Mouse (Mus musculus): ENCODE results near the gene Slc6a20a.
A peak's percentile ranks its signal among the peaks of the same experiment; 100 is the strongest.
"Not testable (repeated sequence)": the region's sequence is repeated elsewhere in the genome, so short reads cannot be mapped to it uniquely, and the experiment has no call there.

The Slc6a20a gene

DNA sequence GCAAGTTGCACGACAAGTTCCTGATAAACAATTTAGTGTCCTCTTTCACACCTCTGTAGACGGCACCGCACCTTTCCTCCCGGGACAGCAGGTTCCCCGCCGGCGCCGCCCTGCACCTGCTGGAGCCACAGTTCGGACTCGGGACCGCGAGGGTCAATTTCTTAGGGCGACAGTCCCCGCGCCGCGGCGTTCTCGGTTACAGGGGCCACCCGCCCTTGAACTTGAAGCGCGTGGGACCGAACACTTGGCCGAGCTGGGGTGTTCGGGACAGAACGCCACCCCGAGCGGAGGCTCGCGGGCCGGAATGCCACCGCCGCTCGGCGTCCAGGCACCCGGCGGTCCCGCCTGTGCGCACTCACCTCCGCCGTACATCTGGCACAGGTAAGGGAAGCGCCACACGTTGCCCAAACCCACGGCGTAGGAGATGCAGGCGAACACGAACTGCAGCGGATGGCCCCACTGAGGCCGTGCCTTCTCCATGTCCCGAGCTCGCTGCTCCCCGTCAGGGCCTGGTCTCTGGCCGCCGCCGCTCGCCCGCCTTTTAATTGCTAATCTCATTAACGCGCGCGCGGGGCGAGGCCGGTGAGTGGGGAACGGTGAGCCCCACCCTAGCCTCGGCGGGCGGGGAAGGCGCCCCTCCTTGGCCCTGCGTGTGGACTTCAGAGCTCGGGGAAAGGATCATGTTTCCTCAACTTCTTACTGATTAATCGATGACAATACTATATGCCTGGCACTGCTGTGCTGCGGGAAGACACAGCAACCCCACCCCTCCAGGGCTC is at the start of gene Slc6a20a, which contains the start of gene Ccr9:
Gene Slc6a20a, minus strand, starts transcription at position 559 of the 779 bp plus-strand sequence.
Gene Ccr9, plus strand, starts transcription at position 113 of the 779 bp plus-strand sequence.
- DNase-seq (ENCODE audit: low read depth, low spot score): peak; percentile 48

DNA sequence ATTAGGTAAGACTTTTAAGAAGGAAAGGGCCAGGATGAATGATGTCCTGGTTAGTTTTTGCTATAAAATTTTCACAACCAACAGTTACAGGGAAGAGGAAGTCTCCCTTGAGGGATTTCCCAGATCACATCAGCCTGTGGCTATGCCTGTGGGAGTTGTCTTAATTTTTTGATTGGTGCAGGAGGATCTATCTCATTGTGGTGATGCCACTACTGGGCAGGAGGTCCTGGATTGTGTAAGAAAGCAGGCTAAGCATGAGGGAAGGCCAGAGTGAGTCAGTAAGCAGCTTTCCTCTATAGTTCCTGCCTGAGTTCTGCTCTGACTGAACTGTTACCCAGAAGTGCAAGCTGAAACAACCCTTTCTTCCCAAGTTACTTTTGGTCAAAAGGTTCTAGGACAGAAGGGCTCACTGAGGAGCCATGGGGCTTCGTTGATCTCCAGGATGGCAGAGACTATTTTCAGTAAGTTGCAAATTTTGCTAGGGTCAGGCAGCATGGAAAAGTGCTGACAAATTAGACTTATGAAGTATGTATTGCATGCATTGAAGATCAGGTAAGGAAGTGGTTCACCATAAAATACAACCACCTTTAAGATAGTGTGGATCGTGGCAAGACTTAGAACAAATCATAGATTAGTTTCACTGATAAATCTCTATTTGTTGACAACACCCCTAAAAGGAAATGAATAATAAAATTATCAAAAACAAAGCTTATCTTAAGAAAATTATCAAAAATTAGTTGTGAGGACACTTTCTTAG is 44.2 kb upstream of the Slc6a20a start:
- DNase-seq (ENCODE audit: low read depth, low spot score): no peak

DNA sequence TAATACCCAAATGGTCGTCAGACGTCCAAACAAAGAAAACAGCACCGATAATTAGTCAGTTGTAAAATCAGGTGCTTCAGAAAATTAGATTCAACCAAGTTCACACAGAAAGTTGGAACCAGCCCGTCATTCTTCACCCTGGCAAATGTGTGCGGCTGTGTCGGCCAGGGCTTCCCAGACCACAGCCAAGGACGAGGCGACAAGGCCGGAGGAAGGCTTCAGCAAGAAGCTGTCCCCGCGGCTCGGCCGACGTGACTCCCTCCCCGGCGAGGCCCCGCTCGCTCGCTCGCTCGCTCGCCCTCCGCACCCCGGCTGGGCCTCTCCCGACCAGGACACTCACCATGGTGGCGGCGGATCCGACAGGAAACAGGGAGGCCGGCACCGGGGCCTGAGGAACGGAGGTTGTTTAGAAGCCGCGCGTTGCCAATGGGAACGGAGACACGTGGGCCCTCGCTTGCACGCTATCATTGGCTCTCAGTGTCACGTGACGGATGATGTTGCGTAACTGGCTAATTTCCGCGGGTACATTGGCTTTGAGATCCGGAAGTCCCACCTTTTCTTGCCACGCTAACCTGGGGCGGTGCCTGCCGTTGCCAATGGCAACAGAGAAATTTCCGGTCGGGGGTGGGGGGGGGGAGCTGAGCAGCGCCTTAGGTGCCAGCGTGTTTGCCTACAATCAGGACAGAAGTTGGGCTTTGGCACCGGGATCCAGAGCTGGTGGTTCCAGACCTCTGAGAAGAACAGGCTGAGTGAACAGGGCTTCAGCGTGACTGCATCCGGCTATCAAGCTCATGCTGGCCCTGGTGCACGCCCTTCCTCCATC is 38.7 kb upstream of the Slc6a20a start, which contains the start of gene Lztfl1:
Gene Lztfl1, minus strand, starts transcription at position 512 of the 823 bp plus-strand sequence.
- peak; percentile 99 for DNase-seq (ENCODE audit: low read depth, low spot score)

DNA sequence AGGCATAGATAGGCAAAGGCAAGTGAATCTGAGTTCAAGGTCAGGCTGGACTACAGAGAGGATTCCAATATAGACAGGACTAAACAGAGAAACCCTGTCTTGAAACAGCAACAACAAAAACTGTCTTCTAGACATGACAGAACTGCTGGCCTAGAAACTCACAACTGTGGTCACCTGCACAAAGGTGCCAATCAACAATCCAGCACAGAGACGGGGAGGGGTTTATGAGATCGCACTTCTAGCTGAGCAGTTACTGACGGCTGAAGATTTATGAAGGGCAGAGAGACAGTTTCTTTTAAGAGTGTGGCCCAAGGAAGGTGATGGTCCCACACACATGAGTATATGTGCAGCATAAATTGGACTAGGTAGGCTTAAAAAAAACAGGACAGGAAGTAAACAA is 37.6 kb upstream of the Slc6a20a start:
- DNase-seq (ENCODE audit: low read depth, low spot score): no peak

DNA sequence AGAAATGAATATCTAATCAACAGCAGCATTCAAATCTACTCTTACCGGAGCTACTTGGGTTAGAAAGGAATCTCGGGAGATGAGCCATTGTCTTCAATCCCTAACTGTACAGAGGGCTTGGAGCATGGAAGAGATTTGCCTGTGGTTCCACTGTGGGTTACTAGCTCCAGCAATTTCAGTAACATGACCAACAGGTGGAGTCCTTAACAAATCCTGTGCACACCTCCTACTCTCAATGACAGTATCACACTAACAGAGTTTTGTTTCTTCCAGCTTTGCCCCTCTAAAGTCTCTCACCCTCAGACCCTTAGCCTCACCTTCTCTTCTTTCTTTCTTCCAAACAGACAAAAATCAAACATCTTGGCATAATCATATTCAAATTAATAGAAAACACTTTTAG is 34.4 kb upstream of the Slc6a20a start:
- no peak for DNase-seq (ENCODE audit: low read depth, low spot score)

DNA sequence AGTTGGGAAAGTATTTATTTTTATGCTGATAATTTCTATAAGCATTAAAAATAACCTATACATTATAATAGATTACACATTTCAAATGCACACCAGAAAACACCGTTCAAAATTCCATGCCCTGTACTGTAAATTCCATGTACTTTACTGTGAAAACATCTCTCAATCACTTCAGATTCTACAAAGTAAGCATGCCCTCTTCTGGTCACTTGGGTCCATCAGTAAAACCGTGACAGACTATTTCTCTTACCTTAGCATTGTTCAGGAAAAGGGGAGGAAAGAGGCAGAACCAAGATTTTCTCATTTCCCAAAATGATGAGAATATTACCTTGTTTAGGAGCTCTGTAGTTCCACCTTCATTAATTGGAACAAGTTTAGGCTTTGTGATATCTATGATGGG is 30.5 kb upstream of the Slc6a20a start:
- DNase-seq (ENCODE audit: low read depth, low spot score): no peak

DNA sequence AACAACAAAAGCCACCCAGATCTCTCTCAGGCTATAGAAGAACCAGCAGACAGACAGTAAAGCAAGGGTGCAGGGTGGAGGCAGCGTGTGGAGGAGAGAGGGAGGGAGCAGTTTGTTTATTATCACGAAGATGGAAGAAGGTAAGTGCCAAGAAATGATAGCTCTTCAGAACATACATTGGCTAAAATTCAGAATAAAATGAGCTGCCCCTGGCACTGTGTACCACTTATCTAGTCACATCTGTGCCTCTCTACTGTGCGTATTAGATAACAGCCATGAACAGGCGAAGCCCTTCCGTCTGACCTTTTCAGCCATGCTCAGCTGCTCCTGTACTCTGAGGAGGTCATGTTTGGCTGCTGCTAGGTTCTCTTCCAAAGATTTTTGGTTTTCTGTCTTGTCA is 23.1 kb upstream of the Slc6a20a start:
- DNase-seq (ENCODE audit: low read depth, low spot score): no peak

DNA sequence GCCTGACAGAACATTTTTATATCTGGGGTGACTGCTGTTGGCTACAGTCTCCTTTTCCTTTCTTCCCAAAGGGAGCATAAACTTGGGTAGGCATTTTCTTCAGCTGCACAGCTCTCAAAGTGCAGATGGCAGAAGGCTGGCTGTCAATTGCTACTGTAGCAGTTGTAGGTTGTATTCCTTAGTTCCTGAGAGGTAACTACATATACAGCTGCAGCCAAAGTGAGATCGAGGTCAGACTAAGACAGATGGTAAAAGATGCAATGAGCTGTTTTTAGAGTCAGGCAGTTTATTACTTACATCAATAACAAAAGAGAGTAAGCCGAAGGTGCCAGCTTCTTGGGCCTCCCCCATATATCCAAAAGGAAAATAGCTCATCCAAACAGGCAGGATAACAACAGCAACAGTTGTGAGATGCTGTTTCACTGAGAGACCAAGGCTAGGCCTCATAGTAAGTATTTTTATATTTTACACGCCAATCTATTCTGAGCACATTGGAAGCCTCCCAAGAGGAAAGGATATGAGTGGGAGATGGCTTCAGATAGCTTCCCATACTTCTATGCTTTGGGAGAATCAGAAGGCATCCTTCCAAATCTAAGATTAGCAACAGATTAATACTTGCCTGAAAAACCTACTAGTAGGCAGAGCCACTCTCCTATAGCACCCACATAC is 17.1 kb upstream of the Slc6a20a start:
- DNase-seq (ENCODE audit: low read depth, low spot score): no peak

DNA sequence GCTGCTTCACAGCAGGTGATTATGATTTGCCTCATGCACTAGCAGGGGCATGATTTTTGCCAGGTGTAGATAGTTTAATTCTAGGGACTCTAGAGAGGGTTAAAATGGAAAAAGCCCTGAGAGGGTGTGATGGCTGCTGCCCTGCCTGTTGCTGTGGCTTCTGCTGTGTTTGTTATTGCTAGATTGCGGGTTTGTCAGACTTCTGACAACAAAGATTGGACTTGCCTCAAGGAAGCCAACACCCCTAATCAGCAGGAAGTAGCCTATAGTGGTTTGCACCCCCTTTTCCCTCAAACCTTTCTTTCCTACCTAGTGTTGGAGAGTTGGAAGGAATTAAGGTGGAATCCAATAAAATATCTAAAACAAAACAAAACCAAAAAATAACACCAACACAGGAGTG is 9.5 kb upstream of the Slc6a20a start:
- DNase-seq (ENCODE audit: low read depth, low spot score): no peak

DNA sequence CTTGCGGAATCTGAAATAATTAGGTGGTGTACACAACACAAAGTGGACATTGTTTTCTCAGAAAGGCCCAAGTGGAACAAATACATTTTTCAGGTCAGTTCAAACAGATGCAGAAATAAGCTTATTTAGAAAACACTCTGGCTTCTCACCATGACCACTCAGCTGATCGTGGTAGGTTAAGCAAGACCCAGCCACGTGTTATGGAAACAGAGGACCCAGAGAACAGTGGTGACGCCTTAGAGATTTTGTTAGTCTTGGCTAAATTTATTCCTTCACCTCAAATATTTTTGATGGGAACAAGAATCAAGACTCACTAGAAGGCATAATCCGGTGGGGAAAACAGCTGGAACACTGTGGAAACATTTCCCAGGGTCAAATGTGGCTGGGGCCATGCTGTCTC is 7.5 kb upstream of the Slc6a20a start:
- no peak for DNase-seq (ENCODE audit: low read depth, low spot score)

DNA sequence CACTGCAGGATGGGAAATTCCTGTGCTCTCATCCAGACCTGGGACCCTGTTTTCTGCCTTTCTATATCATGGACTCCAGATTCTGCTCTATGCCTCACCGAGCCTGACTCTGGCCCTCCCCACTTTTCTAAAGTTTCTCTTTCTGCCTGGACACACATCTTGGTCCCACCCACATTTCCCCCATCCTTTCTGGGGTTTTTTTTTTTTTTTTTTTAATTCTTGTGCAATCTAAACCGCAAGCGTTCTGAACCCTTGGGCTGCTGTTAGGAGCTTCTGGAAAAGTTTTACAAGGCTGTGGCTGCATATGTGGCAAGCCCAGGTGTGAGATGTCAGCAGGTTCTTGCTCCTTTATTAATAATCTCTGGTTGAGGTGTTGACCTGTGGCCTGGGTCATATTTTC is 5.0 kb upstream of the Slc6a20a start:
- no peak for DNase-seq (ENCODE audit: low read depth, low spot score)

DNA sequence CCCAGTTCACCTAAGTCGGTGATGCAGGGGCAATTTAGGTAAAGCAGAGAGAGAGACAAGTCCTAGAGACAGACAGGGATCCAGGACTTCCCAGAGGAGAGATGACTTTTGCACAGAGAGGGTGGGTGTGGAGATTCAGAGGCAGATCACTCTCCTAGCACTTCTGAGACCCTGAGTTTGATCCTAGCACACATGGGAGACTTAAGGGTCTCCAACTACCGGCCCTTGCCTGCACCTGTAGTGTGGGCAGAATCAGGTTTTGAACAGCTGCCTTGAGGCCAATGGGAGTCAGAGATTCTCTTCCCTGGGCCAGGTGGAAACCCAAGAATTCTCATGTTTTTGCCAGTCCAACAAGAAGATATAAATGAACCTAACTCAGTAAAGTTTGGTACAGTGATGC is 513 bp upstream of the Slc6a20a start:
- peak; percentile 14 for DNase-seq (ENCODE audit: low read depth, low spot score)

DNA sequence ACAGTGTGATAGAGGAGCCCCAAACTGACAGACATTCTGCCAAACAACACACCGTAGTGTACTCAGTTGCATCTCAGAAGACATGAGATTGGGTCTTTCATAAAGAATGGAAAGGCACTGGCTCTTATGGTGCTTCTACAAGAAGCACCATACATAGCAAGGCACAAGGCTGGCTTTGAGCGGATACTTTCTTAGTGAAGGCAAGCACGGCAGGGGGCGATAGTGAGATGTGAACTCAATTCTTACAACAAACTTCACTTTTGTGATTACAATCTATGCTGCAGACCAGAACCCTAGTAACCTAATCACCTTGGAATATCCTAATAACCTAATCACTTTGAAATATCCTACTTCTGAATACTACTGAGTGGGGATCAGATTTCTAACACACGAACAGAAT is 13.0 kb downstream of the Slc6a20a start:
- DNase-seq (ENCODE audit: low read depth, low spot score): no peak

DNA sequence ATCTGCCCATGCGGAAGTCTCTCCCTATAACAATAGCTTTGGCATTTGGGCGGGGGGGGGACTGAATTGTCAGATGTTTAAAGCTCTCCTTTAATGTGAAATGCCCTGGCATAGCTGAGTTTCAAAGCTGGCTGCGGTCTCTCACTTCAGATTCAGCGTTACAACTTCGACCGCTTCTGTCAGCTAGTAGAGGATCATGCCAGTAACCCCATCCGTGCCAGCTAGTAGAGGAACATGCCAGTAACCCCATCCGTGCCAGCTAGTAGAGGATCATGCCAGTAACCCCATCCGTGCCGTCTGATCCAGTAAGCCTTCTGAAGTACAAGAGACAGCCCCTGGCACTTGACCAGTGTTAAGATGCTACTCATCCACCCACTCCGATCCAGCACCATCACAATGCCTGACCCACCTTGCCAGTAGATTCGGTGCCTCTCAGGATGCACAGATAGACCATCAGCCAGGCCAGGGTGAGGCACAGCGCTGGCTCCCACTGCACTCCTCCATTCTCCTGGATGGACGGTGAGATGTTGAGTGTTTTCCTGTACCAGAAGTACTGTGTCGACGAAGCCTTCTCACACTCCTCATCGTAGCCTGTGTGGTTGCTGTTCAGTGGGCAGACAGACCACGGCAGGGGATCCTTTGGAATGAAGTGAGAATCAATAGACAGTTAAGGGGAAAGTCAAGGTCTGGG is 18.6 kb downstream of the Slc6a20a start:
- not testable (repeated sequence) for DNase-seq (ENCODE audit: low read depth, low spot score)

DNA sequence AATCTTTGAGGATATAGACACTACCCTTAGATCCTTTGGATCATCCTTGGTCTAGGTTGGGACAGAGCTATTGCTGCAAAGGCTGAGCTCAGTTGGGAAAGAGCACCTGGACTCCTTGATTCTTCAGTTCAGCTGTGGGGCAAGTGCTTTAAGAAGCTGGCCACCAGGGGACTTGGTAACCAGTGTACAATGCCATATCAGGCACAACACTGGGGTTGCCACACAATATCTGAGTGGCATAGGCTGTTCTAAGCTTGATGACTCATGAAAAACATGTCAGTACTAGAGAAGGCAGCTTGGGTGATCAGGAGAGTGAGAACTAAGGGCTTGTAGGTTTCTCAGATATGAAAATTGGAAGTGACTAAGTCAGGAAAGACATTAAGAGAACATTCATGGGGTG is 19.7 kb downstream of the Slc6a20a start:
- no peak for DNase-seq (ENCODE audit: low read depth, low spot score)

DNA sequence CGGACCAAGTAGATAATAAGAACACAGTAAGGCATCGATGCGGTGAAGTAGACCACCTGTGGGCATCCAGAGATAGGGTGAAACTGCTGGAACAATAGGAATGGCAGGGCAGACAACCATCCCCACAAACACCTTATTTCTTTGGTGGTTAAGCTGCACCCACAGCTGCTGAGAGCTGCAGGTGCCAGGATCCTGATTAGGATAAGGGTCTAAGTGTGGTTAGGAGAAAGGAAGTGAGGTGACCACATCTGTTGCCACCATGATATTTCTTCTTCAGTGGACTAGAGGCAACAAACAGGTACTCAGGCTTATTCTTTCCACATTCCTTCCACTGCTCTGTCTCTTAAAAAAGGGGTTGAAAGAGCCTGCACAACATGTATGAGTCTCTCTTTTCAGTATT is 21.2 kb downstream of the Slc6a20a start:
- DNase-seq (ENCODE audit: low read depth, low spot score): no peak

DNA sequence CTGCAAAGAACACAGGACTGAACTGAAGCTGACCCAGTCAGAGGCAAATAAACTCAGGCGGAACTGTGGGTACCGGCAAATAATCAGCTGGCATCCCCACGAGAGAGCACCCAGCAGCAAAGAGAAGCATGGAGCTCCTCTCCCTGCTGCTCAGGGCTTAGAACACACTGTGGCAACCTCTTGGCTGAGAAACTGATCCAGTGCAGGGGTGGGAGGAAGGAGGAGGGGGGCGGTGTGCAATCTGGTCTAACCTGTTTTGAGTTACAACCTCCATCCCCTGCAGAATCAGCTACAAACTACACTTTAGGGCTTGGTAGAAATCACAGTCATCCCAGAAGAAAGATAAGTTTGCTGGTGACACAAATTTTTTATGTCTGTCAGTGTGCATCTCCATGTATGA is 27.3 kb downstream of the Slc6a20a start:
- peak; percentile 13 for DNase-seq (ENCODE audit: low read depth, low spot score)

DNA sequence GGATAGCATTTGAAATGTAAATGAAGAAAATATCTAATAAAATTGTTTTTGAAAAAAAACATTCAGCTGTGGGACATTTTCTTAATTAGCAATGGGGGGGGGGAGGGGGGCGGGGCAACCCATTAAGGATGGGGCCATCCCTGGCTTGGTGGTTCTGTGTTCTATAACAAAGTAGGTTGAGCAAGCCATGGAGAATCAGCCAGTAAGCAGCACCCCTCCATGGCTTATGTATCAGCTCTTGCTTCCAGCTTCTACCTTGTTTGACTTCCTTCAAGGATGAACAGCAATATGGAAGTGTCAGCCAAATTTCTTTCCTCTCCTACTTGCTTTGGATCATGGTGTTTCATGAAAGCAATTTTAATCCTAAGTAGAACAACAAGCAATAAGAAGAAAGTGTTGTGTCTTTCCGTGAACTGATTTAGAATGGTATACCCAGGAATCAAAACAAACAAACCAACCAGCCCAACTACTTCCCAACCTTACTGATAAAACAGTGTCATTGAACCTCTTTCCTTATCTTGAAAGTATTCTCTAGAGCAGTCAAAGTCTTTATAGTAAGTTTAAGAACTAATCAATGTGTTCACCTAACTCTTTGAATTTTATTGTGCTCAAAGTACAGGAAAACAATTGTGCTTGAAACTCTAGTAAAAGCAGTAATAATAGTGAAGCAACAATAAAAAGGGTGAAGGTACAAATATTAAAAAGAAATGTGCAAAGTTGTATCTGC is 28.7 kb downstream of the Slc6a20a start:
- no peak for DNase-seq (ENCODE audit: low read depth, low spot score)

DNA sequence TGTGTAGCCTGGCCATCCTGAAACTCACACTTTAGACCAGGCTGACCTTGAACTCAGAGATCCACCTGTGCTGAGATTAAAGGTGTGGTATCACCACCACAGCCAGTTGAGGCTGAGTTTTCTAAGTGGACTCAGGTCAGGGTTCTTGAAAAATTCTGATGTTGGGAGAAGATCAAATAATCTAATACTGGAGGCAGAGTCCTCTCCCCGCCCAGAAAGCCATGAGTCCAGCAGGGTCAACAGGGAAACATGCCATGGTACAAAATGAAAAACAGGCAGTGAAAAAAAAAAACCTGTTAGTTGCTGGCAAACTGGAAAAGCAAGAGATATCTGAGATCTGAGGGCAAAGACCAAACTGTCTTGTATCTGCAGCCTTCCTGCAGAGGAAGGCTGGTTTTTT is 38.6 kb downstream of the Slc6a20a start:
- no peak for DNase-seq (ENCODE audit: low read depth, low spot score)

DNA sequence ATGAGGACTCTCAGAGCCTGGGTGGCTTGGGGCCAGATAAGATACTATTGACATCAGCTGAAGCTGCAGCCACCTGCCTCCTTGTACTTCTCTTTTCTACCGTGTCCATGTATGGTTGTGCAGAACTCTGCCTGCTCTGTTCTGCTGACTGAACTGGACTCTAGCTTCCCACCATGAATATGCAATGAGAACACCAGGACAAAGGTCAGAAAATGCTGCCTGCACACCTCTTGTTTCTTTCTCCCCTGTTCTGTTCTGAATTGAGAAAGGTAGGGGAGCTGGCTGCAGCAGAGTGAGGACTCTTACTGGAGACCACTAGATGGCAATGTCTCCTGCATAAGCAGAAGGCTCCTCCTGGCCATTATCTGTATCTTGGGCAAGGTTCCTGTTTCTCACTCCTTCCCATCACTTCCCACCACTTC is 40.0 kb downstream of the Slc6a20a start:
- DNase-seq (ENCODE audit: low read depth, low spot score): peak; percentile 21
